Mouse (Mus musculus): ENCODE results near the gene Fancb. TPM values are rescaled to one million over a fixed set of nuclear protein-coding genes. Genes with fewer than 3 reads are reported as not detected.

Fancb gene
- total and polyA plus RNA-seq, 3 experiments: 0.33 to 1.1 (median 0.52) TPM

- no peaks in the 10 kb centered on the region; the same call in none of the 2 replicates for H3K79me2 ChIP-seq (replicated peaks; ENCODE audit: control insufficient read depth, insufficient read depth, low read length)
These were observed 9.2 kb upstream of the Fancb start for GRCm38 (mm10) chrX:164971206-164971605.

GRCm38 (mm10) chrX:164978866-164979265 is 1.5 kb upstream of the Fancb start:
- Histone ChIP-seq H3K4me3 (no peak overlapping the region), H3K27ac (no peak overlapping the region), H3K27me3 (ENCODE audit: control insufficient read depth, insufficient read depth, low read length) (no peaks in the 10 kb centered on the region), H3K36me3 (ENCODE audit: control insufficient read depth, insufficient read depth, low read length) (no peaks in the 10 kb centered on the region), H3K4me1 (ENCODE audit: control insufficient read depth, insufficient read depth, low read length) (peaks cover 1% of the 10 kb centered on the region; the same call in 1 of the 2 replicates), H3K79me2 (replicated peaks; ENCODE audit: control insufficient read depth, insufficient read depth, low read length) (no peaks in the 10 kb centered on the region; the same call in 1 of the 2 replicates), H3K9ac (ENCODE audit: low read depth, low read length) (no peak overlapping the region)
- WGBS: 85% methylated on average over 2 of the region's 2 CpGs
- TF ChIP-seq CTCF (IDR thresholded peaks at IDR 0.05) (no peak), POLR2A (IDR thresholded peaks at IDR 0.05; ENCODE audit: insufficient read depth, low read depth, low read length) (no peak), EP300 (IDR thresholded peaks at IDR 0.05; ENCODE audit: insufficient read depth, low read depth, low read length) (no peak)
- DNase-seq: no peak
- intact Hi-C loops (cut with DNase I): no loop called here

More at GRCm38 (mm10) chrX:164971206-164971605, 9.2 kb upstream of the Fancb start:
- Histone ChIP-seq H3K27ac (no peak overlapping the region; the same call in 1 of the 2 replicates), H3K36me3 (ENCODE audit: control insufficient read depth, insufficient read depth, low read length) (no peaks in the 10 kb centered on the region; the same call in 1 of the 2 replicates), H3K9ac (ENCODE audit: low read depth, low read length) (no peak overlapping the region), H3K4me1 (ENCODE audit: control insufficient read depth, insufficient read depth, low read length) (peaks cover 3% of the 10 kb centered on the region), H3K4me3 (no peak overlapping the region), H3K27me3 (ENCODE audit: control insufficient read depth, insufficient read depth, low read length) (no peaks in the 10 kb centered on the region)
- TF ChIP-seq POLR2A (IDR thresholded peaks at IDR 0.05; ENCODE audit: insufficient read depth, low read depth, low read length) (no peak), CTCF (IDR thresholded peaks at IDR 0.05) (no peak), EP300 (IDR thresholded peaks at IDR 0.05; ENCODE audit: insufficient read depth, low read depth, low read length) (no peak)
- intact Hi-C loops (cut with DNase I): no loop called here
- no peak for DNase-seq
- 72% methylated on average over 3 of the region's 3 CpGs for WGBS

- Histone ChIP-seq H3K4me1 (ENCODE audit: control insufficient read depth, insufficient read depth, low read length) (no peaks in the 10 kb centered on the region; the same call in none of the 2 replicates), H3K9ac (ENCODE audit: low read depth, low read length) (no peak overlapping the region), H3K36me3 (ENCODE audit: control insufficient read depth, insufficient read depth, low read length) (no peaks in the 10 kb centered on the region), H3K79me2 (replicated peaks; ENCODE audit: control insufficient read depth, insufficient read depth, low read length) (no peaks in the 10 kb centered on the region), H3K27me3 (ENCODE audit: control insufficient read depth, insufficient read depth, low read length) (no peaks in the 10 kb centered on the region), H3K4me3 (no peak overlapping the region), H3K27ac (peak overlapping the region; percentile 2)
- intact Hi-C loops (cut with DNase I): loop anchor here (5.0 kb wide), 1 partner anchor 51 kb away; no protein-coding TSS in a partner anchor
- WGBS: 21% methylated on average over 4 of the region's 4 CpGs
- TF ChIP-seq EP300 (IDR thresholded peaks at IDR 0.05; ENCODE audit: insufficient read depth, low read depth, low read length) (no peak), POLR2A (IDR thresholded peaks at IDR 0.05; ENCODE audit: insufficient read depth, low read depth, low read length) (no peak), CTCF (IDR thresholded peaks at IDR 0.05) (no peak)
- DNase-seq: peak in 1 of 2 experiments; percentile 6
These were observed 22.7 kb downstream of the Fancb start for GRCm38 (mm10) chrX:165003141-165003540.

- H3K27me3 ChIP-seq (ENCODE audit: control insufficient read depth, insufficient read depth, low read length): no peaks in the 10 kb centered on the region
- no peak within 1 kb of the TSS for H3K27ac ChIP-seq
- no peak for TF ChIP-seq EP300 (IDR thresholded peaks at IDR 0.05; ENCODE audit: insufficient read depth, low read depth, low read length)
- no peak for TF ChIP-seq POLR2A (IDR thresholded peaks at IDR 0.05; ENCODE audit: insufficient read depth, low read depth, low read length)
- no peaks in the 10 kb centered on the region for H3K36me3 ChIP-seq (ENCODE audit: control insufficient read depth, insufficient read depth, low read length)
- H3K9ac ChIP-seq (ENCODE audit: low read depth, low read length): no peak within 1 kb of the TSS
- no peak for DNase-seq
- intact Hi-C loops (cut with DNase I): loop anchor here (5.0 kb wide), 1 partner anchor 53 kb away; no protein-coding TSS in a partner anchor
- no peaks in the 10 kb centered on the region for H3K79me2 ChIP-seq (replicated peaks; ENCODE audit: control insufficient read depth, insufficient read depth, low read length)
- no peaks in the 10 kb centered on the region; the same call in none of the 2 replicates for H3K4me1 ChIP-seq (ENCODE audit: control insufficient read depth, insufficient read depth, low read length)
- no peak within 1 kb of the TSS for H3K4me3 ChIP-seq
These were observed 24.5 kb downstream of the Fancb start, which contains the start of gene Gm17604 for GRCm38 (mm10) chrX:165004779-165005324. TSS of gene Gm17604 (minus strand) at chrX:165004829.

Other genes with a start within 250 kb of the Fancb start
- 10 to 100 TPM; 11.5 to 12.7 TPM for gene Mospd2, start 217 bp upstream of the Fancb start, total RNA-seq (2021)
- gene Mospd2, start 217 bp upstream of the Fancb start, polyA plus RNA-seq (2012; rRNA removed): 2.9 and 8.5 TPM in 2 replicates
- gene Gm17604, start 24.2 kb downstream of the Fancb start, total RNA-seq (2021): not detected
- gene Gm17604, start 24.2 kb downstream of the Fancb start, polyA plus RNA-seq (2012; rRNA removed): not detected in 2 replicates

All from heart, adult 2 months (tissue).